Mouse (Mus musculus) retina, adult 2 months (tissue): ENCODE measurements at regions not wholly inside any gene's neighbourhood (a gene's known extent, or its start where the extent isn't known, plus 50 kb on each side); places are given as distances from the start of the nearest gene placed in this dataset.

Experiments used
- DNase-seq: peaks from one replicate; pipeline ENCODE4 v3.0.0-alpha.2; 2012; ENCODE audit warnings: low read depth, low spot score

- no peak for DNase-seq
Observed at GRCm38 (mm10) chr14:58208401-58208800, 138.1 kb downstream of the Fgf9 start.

GRCm38 (mm10) chr14:58202607-58203295 lies 132.4 kb downstream of the Fgf9 start:
- DNase-seq = no peak

- no peak for DNase-seq
Observed at GRCm38 (mm10) chr14:58189948-58190347, 119.6 kb downstream of the Fgf9 start.

- no peak for DNase-seq
Observed at GRCm38 (mm10) chr14:58182869-58183268, 112.5 kb downstream of the Fgf9 start.

GRCm38 (mm10) chr14:58180724-58181123 lies 110.4 kb downstream of the Fgf9 start:
- DNase-seq = no peak

- no peak for DNase-seq
Observed at GRCm38 (mm10) chr14:58175651-58176363, 105.5 kb downstream of the Fgf9 start.

GRCm38 (mm10) chr14:58174512-58174911 lies 104.2 kb downstream of the Fgf9 start:
- DNase-seq = no peak

GRCm38 (mm10) chr14:58168920-58169319 lies 98.6 kb downstream of the Fgf9 start:
- no peak for DNase-seq
